Mouse (Mus musculus): Measurements from ENCODE around the gene Mphosph9. TPM values are rescaled to one million over a fixed set of nuclear protein-coding genes. Genes with fewer than 3 reads are reported as not detected.
"Not testable (repeated sequence)": the region's sequence is repeated elsewhere in the genome, so short reads cannot be mapped to it uniquely, and the experiment has no call there.

Mphosph9 gene
- polyA plus RNA-seq, 1 experiment from 2014 or later = 23.5 TPM

GRCm38 (mm10) chr5:124222696-124223095 is 105.1 kb downstream of the Mphosph9 start:
- DNase-seq (ENCODE audit: low spot score) = no peak
- Histone ChIP-seq H3K27ac (no peak overlapping the region), H3K4me3 (no peak overlapping the region), H3K27me3 (ENCODE audit: low read depth, poor library complexity, severe bottlenecking) (no peaks in the 10 kb centered on the region), H3K36me3 (no peaks in the 10 kb centered on the region), H3K4me1 (peaks cover 33% of the 10 kb centered on the region), H3K9me3 (replicated peaks) (no peaks in the 10 kb centered on the region)
- 79% methylated on average over 11 of the region's 11 CpGs for WGBS

GRCm38 (mm10) chr5:124221736-124222040 is 106.1 kb downstream of the Mphosph9 start:
- Histone ChIP-seq H3K36me3 (no peaks in the 10 kb centered on the region), H3K4me1 (peaks cover 26% of the 10 kb centered on the region), H3K27ac (no peak overlapping the region), H3K4me3 (no peak overlapping the region), H3K27me3 (ENCODE audit: low read depth, poor library complexity, severe bottlenecking) (no peaks in the 10 kb centered on the region), H3K9me3 (replicated peaks) (no peaks in the 10 kb centered on the region)
- 88% methylated on average over 7 of the region's 7 CpGs for WGBS
- no peak for DNase-seq (ENCODE audit: low spot score)

- no peak for DNase-seq (ENCODE audit: low spot score)
- Histone ChIP-seq H3K4me3 (no peak overlapping the region), H3K27ac (no peak overlapping the region), H3K27me3 (ENCODE audit: low read depth, poor library complexity, severe bottlenecking) (no peaks in the 10 kb centered on the region), H3K9me3 (replicated peaks) (no peaks in the 10 kb centered on the region), H3K36me3 (no peaks in the 10 kb centered on the region), H3K4me1 (peaks cover 25% of the 10 kb centered on the region)
- WGBS = 86% methylated on average over 7 of the region's 7 CpGs
These were observed 106.6 kb downstream of the Mphosph9 start for GRCm38 (mm10) chr5:124221037-124221735.

GRCm38 (mm10) chr5:124220551-124220950 is 107.2 kb downstream of the Mphosph9 start:
- DNase-seq (ENCODE audit: low spot score) = no peak
- 91% methylated on average over 5 of the region's 5 CpGs for WGBS
- Histone ChIP-seq H3K4me3 (no peak overlapping the region), H3K9me3 (replicated peaks) (no peaks in the 10 kb centered on the region), H3K4me1 (peaks cover 28% of the 10 kb centered on the region), H3K27me3 (ENCODE audit: low read depth, poor library complexity, severe bottlenecking) (no peaks in the 10 kb centered on the region), H3K27ac (no peak overlapping the region), H3K36me3 (no peaks in the 10 kb centered on the region)

GRCm38 (mm10) chr5:124219431-124219830 is 108.3 kb downstream of the Mphosph9 start:
- Histone ChIP-seq H3K9me3 (replicated peaks) (no peaks in the 10 kb centered on the region), H3K4me1 (peaks cover 35% of the 10 kb centered on the region), H3K4me3 (no peak overlapping the region), H3K27ac (no peak overlapping the region), H3K36me3 (no peaks in the 10 kb centered on the region), H3K27me3 (ENCODE audit: low read depth, poor library complexity, severe bottlenecking) (no peaks in the 10 kb centered on the region)
- DNase-seq (ENCODE audit: low spot score) = no peak
- WGBS = 92% methylated on average over 10 of the region's 10 CpGs

- DNase-seq (ENCODE audit: low spot score) = no peak
- Histone ChIP-seq H3K27me3 (ENCODE audit: low read depth, poor library complexity, severe bottlenecking) (no peaks in the 10 kb centered on the region), H3K4me1 (peaks cover 33% of the 10 kb centered on the region), H3K4me3 (no peak overlapping the region), H3K36me3 (no peaks in the 10 kb centered on the region), H3K9me3 (replicated peaks) (no peaks in the 10 kb centered on the region), H3K27ac (no peak overlapping the region)
- WGBS = 73% methylated on average over 7 of the region's 7 CpGs
These were observed 108.8 kb downstream of the Mphosph9 start for GRCm38 (mm10) chr5:124218986-124219385.

- Histone ChIP-seq H3K9me3 (replicated peaks) (no peaks in the 10 kb centered on the region), H3K4me1 (peaks cover 28% of the 10 kb centered on the region), H3K27me3 (ENCODE audit: low read depth, poor library complexity, severe bottlenecking) (no peaks in the 10 kb centered on the region), H3K4me3 (no peak overlapping the region), H3K36me3 (no peaks in the 10 kb centered on the region), H3K27ac (no peak overlapping the region)
- no peak for DNase-seq (ENCODE audit: low spot score)
- 51% methylated on average over 8 of the region's 8 CpGs for WGBS
These were observed 110.1 kb downstream of the Mphosph9 start for GRCm38 (mm10) chr5:124217566-124218249.

GRCm38 (mm10) chr5:124217092-124217491 is 110.7 kb downstream of the Mphosph9 start:
- H3K27me3 ChIP-seq (ENCODE audit: low read depth, poor library complexity, severe bottlenecking); H3K27ac ChIP-seq; DNase-seq (ENCODE audit: low spot score); H3K9me3 ChIP-seq (replicated peaks); H3K36me3 ChIP-seq; H3K4me3 ChIP-seq: not testable (repeated sequence)
- WGBS = 90% methylated on average over 5 of the region's 5 CpGs
- peaks cover 28% of the 10 kb centered on the region for H3K4me1 ChIP-seq

GRCm38 (mm10) chr5:124216403-124216802 is 111.4 kb downstream of the Mphosph9 start:
- Histone ChIP-seq H3K9me3 (replicated peaks) (no peaks in the 10 kb centered on the region), H3K27ac (no peak overlapping the region), H3K4me3 (no peak overlapping the region), H3K4me1 (peaks cover 26% of the 10 kb centered on the region), H3K27me3 (ENCODE audit: low read depth, poor library complexity, severe bottlenecking) (no peaks in the 10 kb centered on the region), H3K36me3 (no peaks in the 10 kb centered on the region)
- DNase-seq (ENCODE audit: low spot score) = no peak
- WGBS = 95% methylated on average over 6 of the region's 6 CpGs

GRCm38 (mm10) chr5:124215647-124216046 is 112.1 kb downstream of the Mphosph9 start:
- WGBS = 84% methylated on average over 10 of the region's 10 CpGs
- Histone ChIP-seq H3K27ac (peak overlapping the region; percentile 46), H3K9me3 (replicated peaks) (no peaks in the 10 kb centered on the region), H3K27me3 (ENCODE audit: low read depth, poor library complexity, severe bottlenecking) (no peaks in the 10 kb centered on the region), H3K36me3 (no peaks in the 10 kb centered on the region), H3K4me1 (peaks cover 29% of the 10 kb centered on the region), H3K4me3 (no peak overlapping the region)
- no peak for DNase-seq (ENCODE audit: low spot score)

- Histone ChIP-seq H3K27ac (peak overlapping the region; percentile 46), H3K9me3 (replicated peaks) (no peaks in the 10 kb centered on the region), H3K36me3 (no peaks in the 10 kb centered on the region), H3K4me3 (no peak overlapping the region), H3K4me1 (peaks cover 33% of the 10 kb centered on the region), H3K27me3 (ENCODE audit: low read depth, poor library complexity, severe bottlenecking) (no peaks in the 10 kb centered on the region)
- WGBS = 89% methylated on average over 14 of the region's 14 CpGs
- no peak for DNase-seq (ENCODE audit: low spot score)
These were observed 113.1 kb downstream of the Mphosph9 start for GRCm38 (mm10) chr5:124214516-124215145.

- H3K9me3 ChIP-seq (replicated peaks) = no peaks in the 10 kb centered on the region
- peak overlapping the region; percentile 47 for H3K27ac ChIP-seq
- no peak overlapping the region for H3K4me3 ChIP-seq
- DNase-seq (ENCODE audit: low spot score) = no peak
- H3K4me1 ChIP-seq = peaks cover 35% of the 10 kb centered on the region
- WGBS = 84% methylated on average over 13 of the region's 13 CpGs
- H3K36me3 ChIP-seq = no peaks in the 10 kb centered on the region
- H3K27me3 ChIP-seq (ENCODE audit: low read depth, poor library complexity, severe bottlenecking) = no peaks in the 10 kb centered on the region
These were observed 113.9 kb downstream of the Mphosph9 start for GRCm38 (mm10) chr5:124213588-124214469.

Data from limb, embryonic 10.5 days (tissue).